Comparison of ENCODE assay signal across 8 mouse cellular contexts in the genomic region with DNA sequence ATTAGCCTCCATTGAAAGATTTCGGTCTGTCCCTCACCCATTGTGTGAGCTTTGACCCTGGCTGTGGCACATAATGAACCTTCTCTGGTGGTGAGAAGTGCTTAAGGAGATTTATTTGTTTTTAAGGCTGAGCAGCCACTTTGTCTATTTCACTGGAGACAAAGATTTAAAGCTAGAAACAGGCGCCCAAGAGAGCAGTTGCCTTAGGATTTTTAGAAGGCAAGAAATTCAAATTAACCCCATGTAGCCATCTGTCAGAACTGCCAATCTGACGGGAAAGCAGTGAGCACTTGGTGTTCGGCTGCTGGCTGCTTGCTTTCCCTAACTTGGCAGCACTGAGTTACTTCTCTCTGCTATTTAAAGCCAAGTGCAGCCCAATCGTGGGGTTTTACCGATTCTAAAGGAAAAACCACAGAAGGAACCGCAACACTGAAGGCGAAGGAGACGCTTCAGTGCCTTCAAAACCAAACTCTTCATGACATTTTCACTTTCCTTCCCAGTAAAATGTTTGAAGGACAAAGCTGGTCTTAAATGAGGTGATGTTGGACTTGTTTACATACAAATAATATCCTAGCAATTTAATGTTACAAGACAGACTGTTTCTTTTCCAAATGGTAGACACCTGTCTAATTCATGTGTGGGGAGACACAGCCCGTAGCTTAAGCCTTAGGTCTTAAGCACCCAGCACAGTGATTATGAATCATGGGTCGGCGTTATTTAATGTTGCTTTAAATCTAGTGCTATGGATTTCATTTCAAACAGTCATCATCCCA.
DNase-seq lines count a peak whose midpoint lies in the region; ATAC-seq and TF ChIP-seq lines count a peak whose summit lies in the region.

No protein-coding gene starts in this region.

- no peak overlapping the region for H3K27ac ChIP-seq in heart, postnatal 0 days (ENCODE audit: low read depth)
- H3K27ac ChIP-seq in hindbrain, embryonic 15.5 days (replicated peaks): peak overlapping the region; percentile 23; the same call in 1 of the 2 replicates
- H3K27ac ChIP-seq in midbrain, embryonic 14.5 days (replicated peaks; ENCODE audit: low read depth, low read length): peak overlapping the region; percentile 69

- peak overlapping the region; percentile 54 for H3K4me2 ChIP-seq in heart, postnatal 0 days (ENCODE audit: low read depth, low read length)
- H3K4me2 ChIP-seq in hindbrain, embryonic 15.5 days: peak overlapping the region; percentile 35
- H3K4me2 ChIP-seq in midbrain, embryonic 14.5 days (ENCODE audit: low read length): peak overlapping the region; percentile 41

- H3K9ac ChIP-seq in heart, postnatal 0 days (replicated peaks; ENCODE audit: low read depth, low read length): no peak overlapping the region
- H3K9ac ChIP-seq in hindbrain, embryonic 15.5 days: no peak overlapping the region
- H3K9ac ChIP-seq in midbrain, embryonic 14.5 days (replicated peaks; ENCODE audit: low read length): no peak overlapping the region

- no peak for TF ChIP-seq EP300 in heart, postnatal 0 days (IDR thresholded peaks at IDR 0.05; ENCODE audit: low read depth)

- H3K4me1 ChIP-seq in heart, postnatal 0 days (ENCODE audit: control insufficient read depth, insufficient read depth): no peaks in the 10 kb centered on the region
- H3K4me1 ChIP-seq in hindbrain, embryonic 15.5 days (replicated peaks): peaks cover 29% of the 10 kb centered on the region
- H3K4me1 ChIP-seq in midbrain, embryonic 14.5 days (ENCODE audit: control insufficient read depth, insufficient read depth, low read length): peaks cover 25% of the 10 kb centered on the region

- intact Hi-C loops in heart, postnatal 25 days (cut with DNase I): no loop called here

- DNase-seq in heart, postnatal 0 days (ENCODE audit: low spot score): no peak
- no peak for DNase-seq in heart, postnatal 25 days (ENCODE audit: low spot score)
- peak; percentile 60 for DNase-seq in embryo, embryonic 9.5 days (ENCODE audit: extremely low spot score)
- DNase-seq in midbrain, embryonic 14.5 days: peak; percentile 74
- no peak for DNase-seq in thymus, postnatal 36 days
- no peak for DNase-seq in cerebellum, adult 8-10 months
- DNase-seq in lung, postnatal 10 days: no peak

- no peaks in the 10 kb centered on the region for H3K27me3 ChIP-seq in heart, postnatal 0 days (ENCODE audit: control insufficient read depth, insufficient read depth, low read length)
- no peaks in the 10 kb centered on the region for H3K27me3 ChIP-seq in hindbrain, embryonic 15.5 days
- H3K27me3 ChIP-seq in midbrain, embryonic 14.5 days (ENCODE audit: control insufficient read depth, insufficient read depth, low read length): no peaks in the 10 kb centered on the region

- peak overlapping the region; percentile 25 for H3K4me3 ChIP-seq in heart, postnatal 0 days (ENCODE audit: low read depth, low read length)
- H3K4me3 ChIP-seq in hindbrain, embryonic 15.5 days: peak overlapping the region; percentile 8; the same call in 1 of the 2 replicates
- no peak overlapping the region for H3K4me3 ChIP-seq in midbrain, embryonic 14.5 days (replicated peaks; ENCODE audit: low read depth, low read length)

- WGBS in heart, postnatal 0 days: 35% methylated on average over 12 of the region's 12 CpGs
- WGBS in hindbrain, embryonic 15.5 days: 10% methylated on average over 12 of the region's 12 CpGs
- 7% methylated on average over 12 of the region's 12 CpGs for WGBS in midbrain, embryonic 14.5 days

- no peak for ATAC-seq in heart, postnatal 0 days (ENCODE audit: insufficient read depth, low read depth)
- ATAC-seq in hindbrain, embryonic 15.5 days (ENCODE audit: low FRiP score, low read depth): peak; percentile 78; the same call in 1 of the 2 replicates
- ATAC-seq in midbrain, embryonic 14.5 days (ENCODE audit: low FRiP score, low TSS enrichment): peak; percentile 62; the same call in 1 of the 2 replicates

- H3K9me3 ChIP-seq in heart, postnatal 0 days (replicated peaks; ENCODE audit: control insufficient read depth, low read length): no peaks in the 10 kb centered on the region
- no peaks in the 10 kb centered on the region for H3K9me3 ChIP-seq in hindbrain, embryonic 15.5 days
- no peaks in the 10 kb centered on the region for H3K9me3 ChIP-seq in midbrain, embryonic 14.5 days (ENCODE audit: control insufficient read depth, low read length)

- TF ChIP-seq CTCF in heart, postnatal 0 days (IDR thresholded peaks at IDR 0.05; ENCODE audit: low read depth): no peak

- H3K36me3 ChIP-seq in heart, postnatal 0 days (replicated peaks; ENCODE audit: control insufficient read depth, insufficient read depth, low read length): no peaks in the 10 kb centered on the region
- no peaks in the 10 kb centered on the region for H3K36me3 ChIP-seq in hindbrain, embryonic 15.5 days
- no peaks in the 10 kb centered on the region for H3K36me3 ChIP-seq in midbrain, embryonic 14.5 days (ENCODE audit: control insufficient read depth, insufficient read depth, low read length)

Comparison
In these comparisons a context has a peak if more than half of its experiments do, and no peak if none do; other contexts are left out.
1. DNase-seq: peak in embryo, embryonic 9.5 days (single experiment) and midbrain, embryonic 14.5 days (single experiment); none in heart, postnatal 0 days (single experiment), heart, postnatal 25 days (single experiment), thymus, postnatal 36 days (0 of 2), cerebellum, adult 8-10 months (single experiment) and lung, postnatal 10 days (single experiment).
2. Peak in every context shown above with its lines, with median percentiles within 50 percentile points of each other: H3K4me2 ChIP-seq.